Mouse (Mus musculus) midbrain, embryonic 13.5 days (tissue): Measurements from ENCODE around the gene Aagab. TPM values are rescaled to one million over a fixed set of nuclear protein-coding genes. Genes with fewer than 3 reads are reported as not detected.

ENCODE experiments used
- ATAC-seq: fragments of 200-750 bp; cut with Nextera tagmentation; 2 replicates; pipeline ENCODE4 v1.8.0; 2017; ENCODE audit warnings: mild to moderate bottlenecking, moderate TSS enrichment, moderate library complexity
- H3K27ac ChIP-seq: fragments of 300-500 bp; sonication (generic); 2 replicates; pipeline ENCODE4 v1.5.1; 2015; ENCODE audit warnings: inconsistent platforms, mild to moderate bottlenecking, moderate library complexity
- H3K27me3 ChIP-seq: fragments of 300-500 bp; sonication (generic); 2 replicates; pipeline ENCODE4 v1.6.1; 2015; ENCODE audit warnings: mild to moderate bottlenecking, inconsistent platforms
- H3K36me3 ChIP-seq: fragments of 300-500 bp; sonication (generic); 2 replicates; pipeline ENCODE4 v1.6.1; 2015; ENCODE audit warnings: mild to moderate bottlenecking, inconsistent platforms
- H3K4me1 ChIP-seq: fragments of 300-500 bp; sonication (generic); replicated peaks from 2 replicates; pipeline ENCODE4 v1.6.1; 2015; ENCODE audit warnings: inconsistent platforms
- H3K4me2 ChIP-seq: fragments of 300-500 bp; sonication (generic); replicated peaks from 2 replicates; pipeline ENCODE4 v1.6.1; 2015; ENCODE audit warnings: moderate library complexity, mild to moderate bottlenecking, inconsistent platforms
- H3K4me3 ChIP-seq: fragments of 300-500 bp; sonication (generic); replicated peaks from 2 replicates; pipeline ENCODE4 v1.5.1; 2015; ENCODE audit warnings: mild to moderate bottlenecking, inconsistent platforms
- H3K9ac ChIP-seq: fragments of 300-500 bp; sonication (generic); replicated peaks from 2 replicates; pipeline ENCODE4 v1.6.1; 2015; ENCODE audit warnings: mild to moderate bottlenecking, inconsistent platforms
- H3K9me3 ChIP-seq: fragments of 300-500 bp; sonication (generic); 2 replicates; pipeline ENCODE4 v1.6.1; 2016; ENCODE audit warnings: mild to moderate bottlenecking, inconsistent platforms
- WGBS: fragments of 180-500 bp; shearing (Covaris S2); methylation state at CpG from one replicate; pipeline ENCODE4 v1.1.7; 2015; 5-methylcytosine and 5-hydroxymethylcytosine counted together
- polyA plus RNA-seq: library from polyadenylated mRNA; unstranded; fragments of >200 nt; fragmentation: Nextera tagmentation; extraction: Ambion mirVana; gene quantifications from 2 replicates; pipeline ENCODE4 v1.2.1, GENCODE M21; 2015

Gene Aagab
- polyA plus RNA-seq, 1 experiment from 2014 or later, result 60.0 TPM

GRCm38 (mm10) chr9:63664792-63665646 is 62.6 kb downstream of the Aagab start:
- H3K36me3 ChIP-seq, result peaks cover 9% of the 10 kb centered on the region; the same call in 1 of the 2 replicates
- peak overlapping the region; percentile 45; the same call in 1 of the 2 replicates for H3K27ac ChIP-seq
- H3K9me3 ChIP-seq, result no peaks in the 10 kb centered on the region
- no peak overlapping the region for H3K9ac ChIP-seq
- 38% methylated on average over 13 of the region's 13 CpGs for WGBS
- H3K4me1 ChIP-seq, result peaks cover 50% of the 10 kb centered on the region
- no peak overlapping the region for H3K4me3 ChIP-seq
- peak; percentile 70 for ATAC-seq
- H3K4me2 ChIP-seq, result no peak overlapping the region
- H3K27me3 ChIP-seq, result no peaks in the 10 kb centered on the region

DNA sequence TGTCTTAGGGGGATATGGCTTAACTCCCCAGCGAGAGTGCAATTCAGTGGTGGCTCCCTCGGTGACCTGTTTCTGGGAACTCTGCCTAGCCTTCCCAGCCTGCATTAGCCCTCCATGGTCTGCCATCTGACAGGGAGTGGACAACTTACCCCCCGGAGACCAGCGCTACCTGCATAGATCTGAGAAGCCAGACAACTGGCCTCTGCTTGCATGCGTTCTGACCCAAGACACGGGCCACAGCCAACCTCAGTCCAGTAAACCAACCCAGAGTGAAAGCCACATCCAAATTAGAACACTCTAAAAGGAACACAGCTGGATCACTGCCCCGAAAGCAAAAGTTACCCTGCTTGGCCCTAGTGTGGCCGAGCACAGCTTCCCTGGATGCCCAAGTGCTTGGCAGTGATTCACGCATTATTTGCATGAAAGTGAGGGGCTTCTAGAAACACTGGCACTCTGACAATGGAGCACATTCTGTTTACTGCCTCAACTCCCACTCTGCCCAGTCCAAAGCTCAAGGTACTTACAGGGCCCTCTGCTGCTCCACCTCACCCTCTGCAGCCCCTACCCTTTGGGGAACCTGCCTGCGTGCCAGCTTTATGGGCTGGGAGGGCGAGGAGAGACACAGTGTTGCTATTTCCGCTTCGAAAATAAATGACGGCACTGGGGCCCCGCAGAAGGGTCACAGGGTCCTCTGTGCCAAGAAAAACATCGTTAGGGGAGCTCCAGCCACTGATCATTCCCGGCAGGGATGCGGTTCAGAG is 64.3 kb downstream of the Aagab start:
- WGBS, result 77% methylated on average over 18 of the region's 18 CpGs
- H3K4me2 ChIP-seq, result no peak overlapping the region
- ATAC-seq, result no peak

GRCm38 (mm10) chr9:63667373-63667724 is 64.9 kb downstream of the Aagab start:
- Histone ChIP-seq H3K27me3 (no peaks in the 10 kb centered on the region), H3K36me3 (peaks cover 4% of the 10 kb centered on the region; the same call in 1 of the 2 replicates), H3K9ac (no peak overlapping the region), H3K4me3 (no peak overlapping the region), H3K9me3 (no peaks in the 10 kb centered on the region), H3K4me1 (peaks cover 50% of the 10 kb centered on the region), H3K4me2 (no peak overlapping the region), H3K27ac (0 out of 2 replicates have a peak overlapping the region, but pooled peaks have one; percentile 25)
- no peak for ATAC-seq
- 87% methylated on average over 8 of the region's 8 CpGs for WGBS

More for the DNA sequence above, 64.3 kb downstream of the Aagab start:
- H3K27me3 ChIP-seq, result no peaks in the 10 kb centered on the region
- H3K36me3 ChIP-seq, result peaks cover 4% of the 10 kb centered on the region; the same call in 1 of the 2 replicates
- H3K4me3 ChIP-seq, result no peak overlapping the region
- peaks cover 50% of the 10 kb centered on the region for H3K4me1 ChIP-seq
- H3K9me3 ChIP-seq, result no peaks in the 10 kb centered on the region
- no peak overlapping the region for H3K9ac ChIP-seq
- H3K27ac ChIP-seq, result peak overlapping the region; percentile 41; the same call in 1 of the 2 replicates

GRCm38 (mm10) chr9:63668621-63669020 is 66.2 kb downstream of the Aagab start:
- peaks cover 50% of the 10 kb centered on the region for H3K4me1 ChIP-seq
- WGBS, result 82% methylated on average over 1 of the region's 1 CpGs

DNA sequence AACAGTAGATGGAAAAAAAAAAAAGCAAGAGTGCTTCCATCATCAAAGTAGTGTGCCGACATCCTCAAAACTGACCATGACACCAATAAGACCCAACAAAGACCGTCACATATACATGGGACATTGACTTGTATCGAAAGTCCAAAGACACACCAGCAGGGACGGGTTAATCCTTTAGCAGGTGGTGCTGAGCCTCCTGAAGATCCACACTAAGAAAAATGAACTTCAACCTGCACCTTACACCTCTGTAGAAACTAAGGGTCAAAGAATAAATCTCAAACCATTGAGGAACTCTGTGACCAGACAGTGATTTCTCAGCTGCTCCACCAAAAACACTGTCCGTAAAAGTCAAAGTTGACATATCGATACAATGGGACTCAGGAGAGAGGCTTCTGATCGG is 67.4 kb downstream of the Aagab start:
- Histone ChIP-seq H3K9ac (no peak overlapping the region), H3K4me1 (peaks cover 41% of the 10 kb centered on the region), H3K9me3 (no peaks in the 10 kb centered on the region), H3K27me3 (no peaks in the 10 kb centered on the region), H3K4me3 (no peak overlapping the region), H3K4me2 (no peak overlapping the region), H3K36me3 (no peaks in the 10 kb centered on the region; the same call in 1 of the 2 replicates), H3K27ac (no peak overlapping the region)
- no peak for ATAC-seq
- 97% methylated on average over 7 of the region's 7 CpGs for WGBS

More at GRCm38 (mm10) chr9:63668621-63669020, 66.2 kb downstream of the Aagab start:
- Histone ChIP-seq H3K9me3 (no peaks in the 10 kb centered on the region), H3K36me3 (no peaks in the 10 kb centered on the region; the same call in 1 of the 2 replicates), H3K27ac (no peak overlapping the region), H3K9ac (no peak overlapping the region), H3K27me3 (no peaks in the 10 kb centered on the region), H3K4me3 (no peak overlapping the region), H3K4me2 (no peak overlapping the region)
- ATAC-seq, result no peak

DNA sequence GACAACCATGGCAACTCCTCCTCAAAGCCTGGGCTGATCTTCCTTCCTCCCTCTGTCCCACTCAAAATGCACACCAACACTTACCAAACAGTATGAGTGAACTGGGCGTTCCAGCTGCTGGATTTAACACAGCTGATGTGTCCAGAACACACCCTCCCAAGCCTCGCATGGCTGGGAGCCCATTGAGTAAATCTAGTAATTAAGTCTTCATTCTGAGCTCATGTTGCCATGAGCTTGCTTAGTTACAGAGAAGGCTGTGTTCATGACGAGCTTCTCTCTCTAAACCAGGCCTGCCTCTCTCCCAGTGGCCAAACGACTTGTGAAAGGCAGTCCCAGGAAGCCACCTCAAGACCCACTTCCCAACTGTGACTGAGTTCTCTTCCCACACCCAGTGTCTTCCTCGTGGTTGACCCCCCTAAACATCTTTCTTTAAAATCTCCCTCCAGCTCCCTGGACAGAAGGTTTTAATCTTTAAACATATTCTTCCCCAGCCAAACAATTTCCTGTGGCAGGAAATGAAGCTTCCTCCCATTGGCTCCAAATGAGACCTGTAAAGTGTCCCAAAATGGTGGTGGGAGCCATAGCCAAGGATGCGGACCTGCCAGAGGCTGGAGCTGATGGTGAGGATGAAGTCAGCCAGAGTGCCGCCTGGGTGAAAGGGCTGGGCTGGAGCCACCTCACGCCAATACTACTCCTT is 70.5 kb downstream of the Aagab start:
- no peaks in the 10 kb centered on the region for H3K27me3 ChIP-seq
- ATAC-seq, result no peak
- WGBS, result 73% methylated on average over 8 of the region's 8 CpGs

GRCm38 (mm10) chr9:63673494-63673805 is 71.0 kb downstream of the Aagab start:
- no peak overlapping the region for H3K4me2 ChIP-seq
- no peaks in the 10 kb centered on the region for H3K27me3 ChIP-seq
- H3K36me3 ChIP-seq, result no peaks in the 10 kb centered on the region; the same call in 1 of the 2 replicates
- WGBS, result 93% methylated on average over 3 of the region's 3 CpGs
- peaks cover 6% of the 10 kb centered on the region; the same call in 1 of the 2 replicates for H3K4me1 ChIP-seq
- no peak overlapping the region for H3K4me3 ChIP-seq
- no peaks in the 10 kb centered on the region for H3K9me3 ChIP-seq
- no peak for ATAC-seq
- H3K9ac ChIP-seq, result no peak overlapping the region
- no peak overlapping the region for H3K27ac ChIP-seq

More for the DNA sequence above, 70.5 kb downstream of the Aagab start:
- no peak overlapping the region for H3K27ac ChIP-seq
- H3K36me3 ChIP-seq, result no peaks in the 10 kb centered on the region; the same call in 1 of the 2 replicates
- no peak overlapping the region for H3K4me3 ChIP-seq
- H3K9me3 ChIP-seq, result no peaks in the 10 kb centered on the region
- no peak overlapping the region for H3K4me2 ChIP-seq
- no peak overlapping the region for H3K9ac ChIP-seq
- H3K4me1 ChIP-seq, result peaks cover 11% of the 10 kb centered on the region; the same call in 1 of the 2 replicates

DNA sequence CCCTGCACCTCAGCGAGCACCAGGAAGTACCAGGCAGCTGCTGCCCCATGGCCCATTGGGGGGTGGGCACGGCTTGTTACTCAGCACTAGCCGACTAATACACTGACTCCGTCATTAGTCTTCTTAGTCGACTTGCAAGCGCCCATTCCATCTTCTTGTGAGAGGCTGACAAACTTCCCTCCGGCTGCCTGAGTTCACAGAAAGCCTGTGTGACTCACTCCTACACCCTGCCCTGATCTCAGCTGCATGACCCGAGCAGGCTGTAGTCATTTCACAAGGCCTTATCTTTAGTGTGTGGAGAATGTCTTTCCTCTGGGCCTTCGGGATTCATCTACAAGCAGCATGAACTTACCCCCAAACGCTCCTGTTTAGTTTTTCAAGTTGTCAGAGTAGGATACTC is 72.2 kb downstream of the Aagab start:
- no peaks in the 10 kb centered on the region; the same call in 1 of the 2 replicates for H3K36me3 ChIP-seq
- ATAC-seq, result no peak
- H3K4me1 ChIP-seq, result no peaks in the 10 kb centered on the region
- WGBS, result 96% methylated on average over 10 of the region's 10 CpGs
- no peak overlapping the region for H3K9ac ChIP-seq
- H3K27ac ChIP-seq, result no peak overlapping the region
- no peaks in the 10 kb centered on the region for H3K27me3 ChIP-seq
- H3K9me3 ChIP-seq, result no peaks in the 10 kb centered on the region
- no peak overlapping the region for H3K4me3 ChIP-seq
- no peak overlapping the region for H3K4me2 ChIP-seq

GRCm38 (mm10) chr9:63677621-63678020 is 75.2 kb downstream of the Aagab start:
- Histone ChIP-seq H3K9ac (no peak overlapping the region), H3K27me3 (no peaks in the 10 kb centered on the region)

GRCm38 (mm10) chr9:63678076-63678475 is 75.6 kb downstream of the Aagab start:
- Histone ChIP-seq H3K4me3 (no peak overlapping the region), H3K9ac (no peak overlapping the region), H3K4me2 (no peak overlapping the region), H3K27ac (no peak overlapping the region), H3K9me3 (no peaks in the 10 kb centered on the region), H3K36me3 (no peaks in the 10 kb centered on the region), H3K4me1 (no peaks in the 10 kb centered on the region), H3K27me3 (no peaks in the 10 kb centered on the region)
- 92% methylated on average over 1 of the region's 1 CpGs for WGBS
- no peak for ATAC-seq

More at GRCm38 (mm10) chr9:63677621-63678020, 75.2 kb downstream of the Aagab start:
- Histone ChIP-seq H3K9me3 (no peaks in the 10 kb centered on the region), H3K27ac (no peak overlapping the region), H3K4me1 (no peaks in the 10 kb centered on the region), H3K4me2 (no peak overlapping the region), H3K4me3 (no peak overlapping the region), H3K36me3 (no peaks in the 10 kb centered on the region)
- 78% methylated on average over 3 of the region's 3 CpGs for WGBS
- ATAC-seq, result no peak

- H3K36me3 ChIP-seq, result no peaks in the 10 kb centered on the region
- no peaks in the 10 kb centered on the region for H3K4me1 ChIP-seq
- no peaks in the 10 kb centered on the region for H3K9me3 ChIP-seq
- no peak overlapping the region for H3K4me3 ChIP-seq
- H3K9ac ChIP-seq, result no peak overlapping the region
- no peaks in the 10 kb centered on the region for H3K27me3 ChIP-seq
- 86% methylated on average over 9 of the region's 9 CpGs for WGBS
- no peak overlapping the region for H3K27ac ChIP-seq
- ATAC-seq, result no peak
- H3K4me2 ChIP-seq, result no peak overlapping the region
These were observed 79.8 kb downstream of the Aagab start for GRCm38 (mm10) chr9:63682301-63682700.
